Mouse (Mus musculus) ES-E14 (cell line): ENCODE data around the gene Cd300lf. TPM values are rescaled to one million over a fixed set of nuclear protein-coding genes. Genes with fewer than 3 reads are reported as not detected.

ENCODE experiments used
- DNase-seq: peaks from one replicate; pipeline ENCODE4 v3.0.0-alpha.2; 2013; ENCODE audit warnings: low read depth, low spot score
- H3K27ac ChIP-seq: 2 replicates; pipeline ENCODE4 v1.5.1; 2012; ENCODE audit warnings: low read depth, mild to moderate bottlenecking, low read length, moderate library complexity, mixed read lengths; ENCODE audit not compliant: poor library complexity, insufficient read depth, severe bottlenecking
- H3K36me3 ChIP-seq: 2 replicates; pipeline ENCODE4 v1.6.1; 2012; ENCODE audit warnings: mild to moderate bottlenecking, low read length, moderate library complexity, mixed read lengths; ENCODE audit not compliant: control insufficient read depth, poor library complexity, insufficient read depth, severe bottlenecking
- H3K4me1 ChIP-seq, 2 experiments: fragments of 150-350 bp in 1 of 2; sonication (generic) in 1 of 2; 2 replicates each; pipeline ENCODE4 v1.6.1; 2012; ENCODE audit warnings: low read length in 2 of 2, mild to moderate bottlenecking in 1 of 2, mixed read lengths in 1 of 2; ENCODE audit not compliant: control insufficient read depth in 2 of 2, insufficient read depth in 2 of 2, poor library complexity in 1 of 2
- H3K4me3 ChIP-seq, 2 experiments: fragments of 150-350 bp in 1 of 2; sonication (generic) in 1 of 2; 2 replicates each; pipeline ENCODE4 v1.5.1; 2012; ENCODE audit warnings: low read length in 2 of 2, low read depth in 1 of 2, mild to moderate bottlenecking in 1 of 2, mixed read lengths in 1 of 2; ENCODE audit not compliant: insufficient read depth in 1 of 2, poor library complexity in 1 of 2, severe bottlenecking in 1 of 2
- H3K9ac ChIP-seq: 2 replicates; pipeline ENCODE4 v1.6.1; 2012; ENCODE audit warnings: low read depth, mild to moderate bottlenecking, low read length, mixed read lengths; ENCODE audit not compliant: poor library complexity, insufficient read depth, severe bottlenecking
- H3K9me3 ChIP-seq: fragments of 150-350 bp; sonication (generic); 2 replicates; pipeline ENCODE4 v1.6.1; 2012; ENCODE audit warnings: low read depth, mild to moderate bottlenecking, low read length; ENCODE audit not compliant: control insufficient read depth, insufficient read depth
- CHD2 ChIP-seq: IDR thresholded peaks from 2 replicates; pipeline ENCODE4 v1.6.1; 2014; ENCODE audit warnings: mild to moderate bottlenecking, low read depth, low read length, inconsistent platforms
- HCFC1 ChIP-seq: IDR thresholded peaks from 2 replicates; pipeline ENCODE4 v1.6.1; 2012; ENCODE audit warnings: low read length, inconsistent platforms, borderline replicate concordance; ENCODE audit not compliant: insufficient read depth
- MAFK ChIP-seq: IDR thresholded peaks from 2 replicates; pipeline ENCODE4 v1.6.1; 2014; ENCODE audit warnings: mild to moderate bottlenecking, low read depth, low read length, inconsistent platforms; ENCODE audit not compliant: insufficient read depth
- ZC3H11A ChIP-seq: IDR thresholded peaks from 2 replicates; pipeline ENCODE4 v1.6.1; 2012; ENCODE audit warnings: low read depth, mild to moderate bottlenecking, inconsistent platforms, low read length, borderline replicate concordance
- ZNF384 ChIP-seq: IDR thresholded peaks from 2 replicates; pipeline ENCODE4 v1.6.1; 2012; ENCODE audit warnings: low read depth, low read length, inconsistent platforms
- in situ Hi-C, 2 experiments: fragments of 600-800 bp; cut with MboI; formaldehyde crosslinking; loops; one replicate each; pipeline ENCODE4 v1.15.1; 2025; ENCODE audit warnings: low sequenced_read_pairs in 2 of 2, inconsistent platforms in 1 of 2; ENCODE audit not compliant: unreplicated experiment in 2 of 2
- total RNA-seq: library from RNA; depleted of rRNA; stranded (reverse); fragments of 300-350 nt; gene quantifications from 2 replicates; pipeline ENCODE4 v1.2.3, GENCODE M21; 2012

Gene Cd300lf
- total RNA-seq, 1 experiment = 0.40 TPM

- Histone ChIP-seq H3K9me3 (no peaks in the 10 kb centered on the region), H3K4me1 (peaks cover 4 to 37% of the 10 kb centered on the region in 2 experiments; a peak in 3 of 4 replicates), H3K4me3 (no peak overlapping the region), H3K36me3 (peaks cover 49% of the 10 kb centered on the region), H3K9ac (no peak overlapping the region), H3K27ac (no peak overlapping the region)
- DNase-seq = no peak
- no peak for TF ChIP-seq HCFC1
- TF ChIP-seq ZC3H11A = no peak
- no peak for TF ChIP-seq CHD2
- TF ChIP-seq MAFK = no peak
- no peak for TF ChIP-seq ZNF384
- in situ Hi-C loops = no loop called here
Observed at GRCm38 (mm10) chr11:115178766-115179165, 45.0 kb upstream of the Cd300lf start.

DNA sequence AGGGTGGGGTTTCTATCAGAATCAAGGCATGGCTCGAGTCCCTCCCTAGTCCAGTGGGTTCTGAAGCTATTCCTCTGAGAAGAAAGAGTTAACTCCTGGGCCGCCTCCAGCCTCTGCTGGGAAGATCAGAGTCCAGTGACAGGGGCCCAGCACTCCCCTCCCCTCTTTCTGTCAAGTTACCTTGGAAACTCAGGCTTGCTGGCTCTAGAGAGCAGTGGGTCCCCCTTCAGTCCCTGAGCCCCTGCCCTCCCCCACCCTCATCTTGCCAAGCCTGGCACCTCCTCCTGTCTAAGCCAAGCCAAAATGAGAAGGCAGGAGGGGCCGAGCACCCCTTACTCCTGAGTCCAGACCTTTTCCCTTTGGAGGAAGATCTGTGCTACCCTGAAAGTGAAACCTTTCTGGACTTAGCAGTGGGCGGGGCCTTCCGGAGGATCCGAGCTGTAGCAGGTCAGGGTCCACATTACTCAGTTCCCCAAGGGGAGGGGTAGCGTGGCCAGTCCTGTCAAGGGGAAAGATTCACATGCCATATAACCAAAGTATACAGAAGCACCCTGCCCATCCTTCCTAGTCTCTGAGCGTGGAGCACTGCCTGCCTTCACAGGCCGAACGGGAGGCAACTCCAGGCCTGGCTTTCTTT lies 43.9 kb upstream of the Cd300lf start:
- Histone ChIP-seq H3K4me1 (peaks cover 7 to 44% of the 10 kb centered on the region in 2 experiments), H3K27ac (no peak overlapping the region), H3K36me3 (peaks cover 41% of the 10 kb centered on the region), H3K9me3 (no peaks in the 10 kb centered on the region), H3K9ac (no peak overlapping the region), H3K4me3 (no peak overlapping the region)
- no peak for DNase-seq
- in situ Hi-C loops = no loop called here
- no peak for TF ChIP-seq ZNF384
- TF ChIP-seq HCFC1 = no peak
- TF ChIP-seq MAFK = no peak
- TF ChIP-seq CHD2 = no peak
- no peak for TF ChIP-seq ZC3H11A

DNA sequence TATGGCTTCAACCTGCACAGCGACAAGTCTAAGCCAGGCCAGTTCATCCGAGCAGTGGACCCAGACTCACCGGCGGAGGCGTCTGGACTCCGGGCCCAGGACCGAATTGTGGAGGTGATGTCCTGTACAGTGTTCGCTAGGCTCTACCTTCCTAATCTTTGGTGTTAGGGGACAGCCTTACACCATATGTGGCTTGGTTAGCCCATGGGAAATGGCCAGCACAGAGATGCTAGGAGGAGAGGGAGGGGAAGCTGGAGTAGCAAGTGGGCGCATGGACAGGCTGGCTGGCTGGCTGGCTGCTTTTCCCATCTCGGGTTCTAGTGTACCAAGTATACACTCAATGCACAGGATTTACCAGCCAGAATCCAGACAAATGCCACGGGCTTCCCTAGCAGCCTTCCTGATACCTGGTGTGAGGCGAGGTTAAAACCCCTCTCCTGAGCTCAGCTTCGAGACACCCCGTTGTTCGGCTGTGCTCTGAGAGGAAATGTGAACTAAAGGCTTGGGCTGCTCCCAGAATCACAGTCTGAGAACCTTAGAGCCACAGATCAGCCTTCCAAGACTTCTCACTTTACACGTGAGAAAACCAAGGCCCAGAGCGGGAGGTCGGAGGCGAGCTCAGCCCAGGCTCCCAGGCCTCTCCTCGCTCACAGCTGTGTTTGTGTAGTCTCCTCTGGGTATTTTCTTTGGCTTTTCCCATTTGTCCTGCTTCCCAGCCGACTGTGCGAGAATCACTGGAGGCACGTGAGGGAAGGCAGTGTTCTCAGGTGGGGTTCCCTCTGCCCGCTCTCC lies 42.8 kb upstream of the Cd300lf start:
- TF ChIP-seq MAFK (no peak), ZNF384 (no peak), ZC3H11A (no peak), HCFC1 (no peak), CHD2 (no peak)
- DNase-seq = no peak
- Histone ChIP-seq H3K9ac (no peak overlapping the region), H3K4me3 (no peak overlapping the region), H3K27ac (no peak overlapping the region), H3K4me1 (peaks cover 13 to 50% of the 10 kb centered on the region in 2 experiments), H3K36me3 (peaks cover 37% of the 10 kb centered on the region), H3K9me3 (no peaks in the 10 kb centered on the region)
- in situ Hi-C loops = no loop called here

DNA sequence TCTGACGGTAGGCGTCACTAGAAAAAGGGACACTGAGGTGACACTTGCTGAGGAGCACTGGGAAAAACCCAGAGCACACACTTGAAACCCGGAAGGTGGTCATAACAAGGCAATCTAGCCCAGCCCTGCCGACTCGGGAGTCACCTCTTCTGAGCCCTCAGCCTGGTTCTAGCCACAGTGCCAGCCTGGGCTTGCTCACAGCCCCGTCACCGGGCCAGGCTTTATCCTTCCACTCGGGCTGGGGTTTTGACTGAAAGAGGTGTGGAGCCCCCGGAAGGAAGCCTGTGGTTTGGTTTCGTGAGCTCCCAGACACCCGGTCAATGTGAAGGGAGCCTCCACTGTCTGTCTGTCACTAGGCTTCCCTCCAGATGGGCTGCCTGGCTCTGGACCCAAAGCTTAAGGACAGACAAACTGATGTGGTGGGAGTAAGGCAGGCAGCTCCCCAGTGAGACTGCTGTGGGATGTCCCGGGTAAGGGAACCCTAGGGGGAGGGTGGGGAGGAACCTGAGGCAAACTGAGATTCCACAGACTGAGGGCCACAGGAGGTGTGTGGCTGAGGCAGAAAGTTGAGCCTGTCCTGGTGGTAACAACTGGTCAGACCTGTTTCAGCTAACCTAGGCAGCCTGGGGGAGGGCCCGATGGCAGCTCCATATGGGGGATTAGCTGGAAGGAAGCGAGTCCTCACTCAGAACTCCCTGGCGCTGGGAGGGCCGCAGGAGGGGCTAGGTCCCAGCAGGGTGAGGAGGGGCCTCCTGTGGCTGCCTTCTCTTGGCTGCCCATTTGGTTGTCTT lies 40.0 kb upstream of the Cd300lf start:
- in situ Hi-C loops = no loop called here
- Histone ChIP-seq H3K9ac (peak overlapping the region; percentile 53), H3K9me3 (no peaks in the 10 kb centered on the region), H3K27ac (peak overlapping the region; percentile 71), H3K4me3 (peak overlapping the region; percentile 10 to 34; a peak in 3 of 4 replicates), H3K36me3 (peaks cover 18% of the 10 kb centered on the region; the same call in 1 of the 2 replicates), H3K4me1 (peaks cover 14 to 57% of the 10 kb centered on the region in 2 experiments)
- no peak for TF ChIP-seq MAFK
- no peak for DNase-seq
